Mouse (Mus musculus): ENCODE measurements around the gene Gprasp2.
A peak's percentile ranks its signal among the peaks of the same experiment; 100 is the strongest.
"Not testable (repeated sequence)": the region's sequence is repeated elsewhere in the genome, so short reads cannot be mapped to it uniquely, and the experiment has no call there.

Gene Gprasp2

DNA sequence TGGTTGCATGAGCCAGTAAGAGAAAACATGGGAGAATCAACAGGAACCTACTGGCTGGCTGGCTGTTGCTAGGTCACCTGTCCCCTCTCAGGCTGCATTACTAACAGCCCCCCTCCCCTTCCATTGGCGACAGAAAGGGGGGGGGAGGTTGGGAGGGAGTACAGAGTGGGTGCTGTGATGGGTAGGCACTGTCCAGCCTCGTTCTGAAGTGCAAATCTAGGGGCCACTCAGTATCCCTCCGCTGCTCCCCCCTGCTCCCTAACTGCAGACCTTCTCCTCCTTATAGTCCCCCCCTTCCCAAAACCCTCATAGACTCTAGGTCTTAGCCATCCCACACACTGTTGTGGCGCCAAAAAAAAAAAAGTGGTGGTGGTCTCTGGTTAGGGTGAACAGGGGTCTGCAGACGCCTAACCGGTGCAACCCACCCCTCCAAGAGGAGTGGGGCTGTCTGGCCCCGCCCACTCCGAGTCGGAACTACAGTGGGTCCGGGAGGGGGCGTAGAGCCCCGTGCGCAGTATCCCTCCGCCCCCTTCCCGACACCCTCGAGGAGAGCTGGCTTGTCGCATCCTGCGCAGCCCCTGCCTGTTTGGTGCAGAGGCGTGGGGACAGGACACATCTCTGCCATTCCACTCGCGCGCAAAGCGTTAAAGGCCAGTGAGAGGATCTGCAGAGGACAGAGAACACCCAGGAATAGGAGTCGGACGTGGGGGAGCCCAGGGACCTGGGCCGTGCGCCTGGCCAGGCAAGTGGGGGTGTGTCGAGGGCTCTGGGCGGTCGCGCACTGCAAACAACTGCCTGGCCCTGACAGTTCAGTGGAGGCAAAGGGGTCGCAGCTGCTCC is at the start of gene Gprasp2:
Gprasp2 (plus strand) TSS at position 514 of the 840 bp plus-strand sequence.
- DNase-seq = peak in 1 of 2 experiments; percentile 13

DNA sequence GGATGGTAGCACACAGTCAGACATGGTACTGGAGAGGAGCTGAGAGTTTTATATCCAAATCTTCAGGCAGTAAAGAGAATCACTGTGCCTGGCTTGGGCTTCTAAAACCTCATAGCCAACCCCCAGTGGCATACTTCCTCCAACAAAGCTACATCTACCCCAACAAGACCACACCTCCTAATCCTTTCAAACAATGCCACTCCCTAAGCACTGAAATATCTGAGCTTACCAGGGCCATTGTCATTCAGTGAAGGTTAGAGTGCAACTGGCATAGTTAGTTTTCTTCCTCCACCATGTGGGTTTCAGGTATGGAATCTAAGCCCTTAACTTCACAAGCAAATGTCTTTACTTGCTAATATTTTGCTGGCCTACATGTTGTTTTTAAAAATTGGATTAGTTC is 47.3 kb upstream of the Gprasp2 start:
- DNase-seq = no peak

DNA sequence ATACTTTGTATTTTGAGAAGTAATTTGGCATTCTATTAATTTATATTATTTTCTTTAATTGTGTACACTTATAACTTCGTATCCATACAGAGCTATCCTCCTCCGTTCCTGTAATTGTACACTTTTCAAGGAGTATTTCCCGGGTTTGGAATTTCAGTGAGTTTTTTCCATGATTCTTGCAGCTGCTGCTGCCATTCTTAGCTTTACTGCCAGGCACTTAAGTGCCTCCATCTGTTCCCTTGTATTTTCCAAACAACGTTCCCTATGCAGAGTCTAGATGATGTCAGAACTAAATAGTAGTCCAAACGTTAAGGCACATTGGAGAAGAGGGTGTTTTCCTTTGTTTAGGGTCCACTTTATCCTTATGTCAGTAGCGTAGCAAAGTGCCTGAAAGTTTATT is 46.5 kb upstream of the Gprasp2 start:
- DNase-seq = no peak

DNA sequence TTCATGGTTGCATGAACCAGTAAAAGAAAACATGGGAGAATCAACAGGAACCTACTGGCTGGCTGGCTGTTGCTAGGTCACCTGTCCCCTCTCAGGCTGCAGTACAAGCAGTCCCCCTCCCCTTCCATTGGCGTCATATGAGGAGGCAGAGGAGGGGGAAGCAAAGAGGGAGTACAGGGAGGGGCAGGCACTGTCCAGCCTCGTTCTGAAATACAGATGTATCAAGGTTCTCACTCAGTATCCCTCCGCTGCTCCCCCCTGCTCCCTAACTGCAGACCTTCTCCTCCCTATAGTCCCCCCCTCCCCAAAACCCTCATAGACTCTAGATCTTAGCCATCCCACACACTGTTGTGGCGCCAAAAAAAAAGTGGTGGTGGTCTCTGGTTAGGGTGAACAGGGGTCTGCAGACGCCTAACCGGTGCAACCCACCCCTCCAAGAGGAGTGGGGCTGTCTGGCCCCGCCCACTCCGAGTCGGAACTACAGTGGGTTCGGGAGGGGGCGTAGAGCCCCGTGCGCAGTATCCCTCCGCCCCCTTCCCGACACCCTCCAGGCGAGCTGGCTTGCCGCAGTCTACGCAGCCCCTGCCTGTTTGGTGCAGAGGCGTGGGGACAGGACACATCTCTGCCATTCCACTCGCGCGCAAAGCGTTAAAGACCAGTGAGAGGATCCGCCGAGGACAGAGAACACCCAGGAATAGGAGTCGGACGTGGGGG is 43.1 kb upstream of the Gprasp2 start:
- peak; percentile 4 to 31 for DNase-seq

DNA sequence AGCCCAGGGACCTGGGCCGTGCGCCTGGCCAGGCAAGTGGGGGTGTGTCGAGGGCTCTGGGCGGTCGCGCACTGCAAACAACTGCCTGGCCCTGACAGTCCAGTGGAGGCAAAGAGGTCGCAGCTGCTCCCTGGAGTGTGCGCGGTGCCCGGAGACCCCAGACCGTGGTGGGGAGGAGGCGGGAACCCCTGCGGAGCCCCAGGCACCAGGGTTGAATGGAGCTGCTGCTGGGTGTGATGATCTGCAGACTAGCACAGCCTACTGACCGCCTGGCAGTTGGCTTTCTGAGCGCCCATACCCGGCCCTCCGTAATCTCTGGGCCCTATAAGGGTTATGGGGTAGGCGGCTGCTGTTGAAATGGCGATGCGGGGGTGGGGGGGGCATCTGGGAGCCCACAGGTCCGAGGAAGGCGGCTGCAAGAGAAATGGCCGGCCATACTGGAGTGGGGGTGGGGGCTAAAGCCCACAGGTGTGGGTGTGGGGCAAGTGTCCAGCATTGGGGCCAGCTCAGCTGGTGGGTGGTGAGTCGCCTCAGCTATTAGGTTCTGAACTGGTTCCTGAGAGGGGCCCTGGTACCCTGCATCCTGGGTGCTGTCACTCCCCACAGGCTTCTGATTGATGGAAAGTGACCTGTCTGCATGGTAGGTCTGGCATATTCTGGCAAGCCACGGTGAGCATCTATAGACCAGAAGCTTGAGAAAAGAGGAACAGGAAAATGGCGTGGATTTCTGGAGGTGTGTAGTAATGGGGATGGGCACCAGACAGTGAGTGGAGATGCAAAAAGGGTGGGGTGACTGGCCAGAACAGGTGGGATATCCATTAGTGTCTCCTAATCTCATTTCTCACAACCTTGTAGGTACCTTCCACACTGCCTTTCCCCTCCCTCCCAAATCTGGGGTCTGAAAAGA is 42.3 kb upstream of the Gprasp2 start:
- peak in 1 of 2 experiments; percentile 13 for DNase-seq

DNA sequence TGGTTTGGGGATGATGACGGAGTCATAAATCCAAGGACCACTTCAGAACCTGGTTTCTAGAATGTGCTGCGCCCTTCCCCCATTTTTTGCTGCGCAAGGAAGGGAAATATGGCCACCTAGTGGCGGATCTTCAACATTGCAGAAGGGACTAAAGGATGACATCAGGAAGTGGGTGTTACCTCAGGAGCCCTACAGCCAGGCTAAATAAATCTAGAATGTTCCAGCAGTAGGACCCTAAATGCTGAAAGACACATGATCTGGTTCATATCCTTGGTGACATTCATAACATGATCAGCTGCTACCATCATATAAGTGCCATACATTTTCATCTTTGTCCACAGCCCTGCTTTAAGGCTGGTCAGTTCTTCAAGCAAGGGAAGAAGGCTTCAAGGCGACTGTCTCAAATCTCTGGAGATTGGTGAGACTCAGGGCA is 41.6 kb upstream of the Gprasp2 start, which contains the start of gene Bhlhb9:
Bhlhb9 (plus strand) TSS at position 383 of the 433 bp plus-strand sequence.
- peak; percentile 27 to 59 for DNase-seq

DNA sequence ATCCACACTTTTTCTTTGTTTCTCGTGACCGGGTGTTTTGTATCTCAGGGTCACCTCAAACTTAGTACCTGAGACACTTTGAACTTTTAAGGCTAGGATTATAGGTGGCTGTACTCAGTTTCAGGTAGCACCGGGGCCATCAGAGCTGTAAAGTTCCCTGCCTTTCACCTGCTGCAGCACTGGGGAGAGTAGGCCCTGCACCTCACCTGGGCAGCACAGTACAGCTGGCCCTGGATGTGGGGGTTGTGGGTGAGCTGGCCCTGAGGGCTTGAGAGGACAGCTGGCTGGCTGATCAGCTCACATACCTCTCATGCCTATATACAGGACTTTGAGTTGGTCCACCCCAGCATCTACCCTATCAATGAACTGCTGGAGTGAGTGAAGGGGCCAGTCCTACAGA is 34.7 kb upstream of the Gprasp2 start:
- no peak for DNase-seq

DNA sequence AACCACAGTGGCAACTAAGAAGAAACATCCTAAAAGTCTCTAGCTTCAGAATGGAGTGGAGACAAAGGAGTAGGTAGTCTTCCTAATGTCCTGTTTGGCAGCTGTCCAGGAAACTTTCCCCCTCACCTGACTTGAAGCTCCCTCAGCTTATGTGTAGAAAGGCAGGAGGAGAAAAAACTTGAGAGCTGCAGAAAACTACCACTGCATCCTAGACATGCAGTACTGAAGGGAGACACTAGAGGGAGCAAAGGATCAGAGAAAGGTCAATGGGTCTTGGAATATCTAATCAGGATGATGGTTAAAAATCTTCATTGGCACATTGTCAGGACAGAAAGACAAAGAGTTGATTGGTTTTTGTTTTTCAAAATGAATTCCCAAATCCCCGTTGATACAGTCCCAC is 33.1 kb upstream of the Gprasp2 start:
- DNase-seq = peak; percentile 19 to 51

DNA sequence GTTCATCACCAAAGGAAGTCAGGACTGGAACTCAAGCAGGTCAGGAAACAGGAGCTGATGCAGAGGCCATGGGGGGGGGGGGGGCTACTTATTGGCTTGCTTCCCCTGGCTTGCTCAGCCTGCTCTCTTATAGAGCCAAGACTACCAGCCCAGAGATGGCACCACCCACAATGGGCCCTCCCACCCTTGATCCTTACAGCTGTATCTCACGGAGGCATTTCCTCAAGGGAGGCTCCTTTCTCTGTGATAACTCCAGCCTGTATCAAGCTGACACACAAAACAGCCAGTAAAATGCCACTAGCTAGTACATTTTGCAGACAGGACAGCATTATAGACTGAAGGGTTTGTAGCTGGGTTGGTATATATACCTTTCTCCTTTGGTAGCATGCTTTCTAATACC is 2.9 kb upstream of the Gprasp2 start:
- DNase-seq = not testable (repeated sequence)

DNA sequence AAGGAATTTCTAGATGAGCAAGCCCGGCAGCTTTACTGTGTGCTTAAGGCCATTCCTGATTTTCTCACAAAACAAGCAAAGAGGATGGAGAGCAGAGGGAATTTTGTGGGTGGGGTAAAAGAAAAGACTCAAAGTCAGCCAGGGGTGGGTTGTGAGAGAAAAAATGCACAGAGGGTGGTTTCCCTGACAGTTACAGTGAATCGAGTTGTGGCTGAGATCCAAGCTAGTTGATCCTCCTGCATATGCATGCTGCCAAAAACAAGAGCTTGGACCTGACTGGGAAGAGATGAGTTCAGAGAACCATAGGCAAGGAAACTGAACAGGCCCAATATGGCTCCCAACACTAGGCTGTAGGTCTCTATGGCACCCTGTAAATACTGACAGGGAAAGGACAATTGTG is 938 bp upstream of the Gprasp2 start:
- no peak for DNase-seq

DNA sequence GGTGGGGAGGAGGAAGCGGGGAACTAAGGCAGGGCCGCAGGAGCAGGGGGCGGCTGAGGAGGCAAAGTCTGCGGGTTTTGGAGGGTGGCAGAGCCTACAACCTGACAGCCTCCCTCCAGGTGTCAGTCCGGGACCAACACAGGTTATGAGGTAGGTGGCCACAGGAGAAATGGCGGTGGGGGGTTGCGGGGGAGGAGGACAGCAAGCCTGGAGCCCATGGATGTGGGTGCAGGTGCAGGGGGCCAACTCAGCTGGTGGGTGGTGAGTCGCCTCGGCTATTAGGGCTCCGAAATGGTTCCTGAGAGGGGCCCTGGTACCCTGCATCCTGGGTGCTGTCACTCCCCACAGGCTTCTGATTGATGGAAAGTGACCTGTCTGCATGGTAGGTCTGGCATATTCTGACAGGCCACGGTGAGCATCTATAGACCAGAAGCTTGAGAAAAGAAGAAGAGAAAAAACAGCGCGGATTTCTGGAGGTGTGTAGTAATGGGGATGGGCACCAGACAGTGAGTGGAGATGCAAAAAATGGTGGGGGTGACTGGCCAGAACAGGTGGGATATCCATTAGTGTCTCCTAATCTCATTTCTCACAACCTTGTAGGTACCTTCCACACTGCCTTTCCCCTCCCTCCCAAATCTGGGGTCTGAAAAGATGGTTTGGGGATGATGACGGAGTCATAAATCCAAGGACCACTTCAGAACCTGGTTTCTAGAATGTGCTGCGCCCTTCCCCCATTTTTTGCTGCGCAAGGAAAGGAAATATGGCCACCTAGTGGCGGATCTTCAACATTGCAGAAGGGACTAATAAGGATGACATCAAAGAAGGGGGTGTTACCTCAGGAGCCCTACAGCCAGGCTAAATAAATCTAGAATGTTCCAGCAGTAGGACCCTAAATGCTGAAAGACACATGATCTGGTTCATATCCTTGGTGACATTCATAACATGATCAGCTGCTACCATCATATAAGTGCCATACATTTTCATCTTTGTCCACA is 860 bp downstream of the Gprasp2 start:
- DNase-seq = peak; percentile 17 to 33

DNA sequence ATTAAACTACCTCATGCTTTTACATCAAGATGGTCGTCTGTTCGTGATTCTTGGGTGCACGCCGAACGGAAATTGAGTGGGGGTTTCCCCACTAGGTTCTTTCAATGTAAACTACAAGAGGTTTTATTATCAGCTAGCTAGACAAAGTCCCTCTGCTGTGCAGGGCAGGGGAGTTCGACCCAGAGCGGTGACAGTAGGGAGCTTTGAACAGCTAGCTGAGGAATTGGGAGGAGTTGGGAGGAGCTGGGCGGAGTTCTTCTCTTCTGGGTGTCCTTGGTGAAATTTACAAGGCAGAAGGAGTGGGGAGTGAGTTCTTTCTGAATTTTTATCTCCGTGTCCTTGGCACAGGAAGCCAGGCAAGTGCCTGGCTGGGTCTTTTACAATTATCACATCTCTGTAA is 28.0 kb downstream of the Gprasp2 start:
- DNase-seq = not testable (repeated sequence)

DNA sequence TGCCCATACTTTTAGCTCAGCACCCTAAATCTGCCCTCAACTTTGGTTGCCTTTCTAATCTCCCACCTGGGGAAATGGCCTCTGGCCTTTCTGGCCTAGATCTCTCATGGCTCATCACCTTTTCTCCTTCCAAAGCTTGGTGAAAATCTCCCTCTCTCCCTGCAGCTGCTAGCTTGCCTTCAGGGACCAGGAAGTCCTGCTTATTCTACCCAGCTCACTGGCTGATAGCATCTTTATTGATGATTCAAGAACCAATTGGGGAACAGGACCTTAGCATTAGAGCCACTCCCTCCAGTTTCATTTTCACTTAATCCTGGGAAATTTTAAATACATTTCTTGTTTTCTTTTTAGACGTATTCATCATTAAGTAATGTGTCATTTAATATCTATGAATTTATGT is 37.8 kb downstream of the Gprasp2 start:
- DNase-seq = no peak

DNA sequence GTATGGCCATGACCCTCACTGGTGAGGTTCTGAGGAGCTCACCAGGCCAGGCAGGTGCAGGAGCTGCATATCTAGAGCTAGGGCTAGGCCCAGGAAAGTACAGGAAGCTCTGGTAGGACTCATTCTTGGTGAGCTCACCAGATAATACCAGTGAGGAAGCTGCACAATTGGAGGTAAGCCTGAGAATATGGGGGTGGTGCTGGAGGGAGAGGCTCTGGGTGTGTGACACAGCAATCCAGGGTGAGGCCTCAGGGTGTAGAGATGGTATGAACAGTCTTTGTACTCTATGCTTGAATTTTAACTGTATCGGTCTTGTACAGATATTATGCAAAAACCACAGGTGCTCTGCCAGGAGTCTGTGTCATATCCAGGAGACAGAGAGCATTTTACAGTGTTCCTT is 40.8 kb downstream of the Gprasp2 start:
- no peak for DNase-seq

DNA sequence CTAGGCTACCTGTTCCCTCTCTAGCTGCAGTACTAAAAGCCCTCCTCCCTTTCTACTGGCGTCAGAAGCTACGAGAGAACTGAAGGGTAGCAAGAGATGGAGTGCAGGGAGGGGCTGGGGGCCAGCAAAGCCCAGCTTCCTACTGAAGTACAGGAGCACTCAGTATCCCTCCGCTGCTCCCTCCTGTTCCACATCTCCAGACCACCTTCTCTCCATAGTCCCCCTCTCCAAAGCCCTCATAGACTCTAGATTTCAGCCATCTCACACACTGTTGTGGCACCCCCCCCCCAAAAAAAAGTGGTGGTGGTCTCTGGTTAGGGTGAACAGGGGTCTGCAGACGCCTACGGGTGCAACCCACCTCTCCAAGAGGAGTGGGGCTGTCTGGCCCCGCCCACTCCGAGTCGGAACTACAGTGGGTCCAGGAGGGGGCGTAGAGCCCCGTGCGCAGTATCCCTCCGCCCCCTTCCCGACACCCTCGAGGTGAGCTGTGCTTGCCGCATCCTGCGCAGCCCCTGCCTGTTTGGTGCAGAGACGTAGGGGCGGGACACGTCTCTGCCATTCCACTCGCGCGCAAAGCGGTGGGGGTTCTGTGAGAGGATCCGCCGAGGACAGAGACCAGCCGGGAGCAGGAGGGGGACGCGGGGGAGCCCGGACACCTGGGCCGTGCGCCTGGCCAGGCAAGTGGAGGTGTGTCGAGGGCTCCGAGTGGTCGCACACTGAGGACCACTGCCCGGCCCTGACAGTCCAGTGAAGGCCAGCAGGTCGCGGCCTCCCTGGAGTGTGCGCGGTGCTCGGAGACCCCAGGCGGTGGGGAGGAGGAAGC is 46.8 kb downstream of the Gprasp2 start:
- DNase-seq = peak; percentile 51 to 65

DNA sequence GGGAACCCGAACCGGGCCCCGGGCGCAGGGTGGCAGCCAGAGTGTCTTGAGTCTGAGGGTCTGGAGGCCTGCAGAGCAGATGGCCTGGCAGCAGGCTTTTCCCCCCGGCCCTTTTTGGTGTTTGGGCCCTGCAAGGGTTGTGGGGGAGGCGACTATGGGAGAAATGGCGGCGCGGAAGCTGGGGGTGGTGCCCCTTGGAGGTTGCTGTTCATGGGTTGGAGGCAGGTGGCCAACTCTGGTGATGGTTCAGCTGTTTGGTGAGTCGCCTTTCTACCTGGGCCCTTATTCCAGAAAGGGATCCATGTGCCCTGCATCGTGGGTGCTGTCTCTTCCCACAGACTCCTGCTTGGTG is 47.4 kb downstream of the Gprasp2 start:
- peak; percentile 4 to 41 for DNase-seq
